Mouse (Mus musculus) megakaryocyte, embryonic 14.5 days (primary cell): Measurements from ENCODE around the gene Tspan32. TPM values are rescaled to one million over a fixed set of nuclear protein-coding genes. Genes with fewer than 3 reads are reported as not detected.

Experiments
- H3K27me3 ChIP-seq: replicated peaks from 2 replicates; pipeline ENCODE3; 2012; ENCODE audit warnings: inconsistent platforms
- H3K36me3 ChIP-seq: replicated peaks from 2 replicates; pipeline ENCODE3; 2012; ENCODE audit warnings: low read length, inconsistent platforms, mixed read lengths
- H3K4me1 ChIP-seq: 2 replicates; pipeline ENCODE4 v1.6.1; 2012; ENCODE audit warnings: inconsistent platforms
- H3K4me3 ChIP-seq: replicated peaks from 2 replicates; pipeline ENCODE3; 2012; ENCODE audit warnings: moderate library complexity, mild to moderate bottlenecking, inconsistent platforms
- H3K9me3 ChIP-seq: 2 replicates; pipeline ENCODE4 v1.6.1; 2012; ENCODE audit warnings: inconsistent platforms
- FLI1 ChIP-seq: IDR thresholded peaks from 2 replicates; pipeline ENCODE4 v1.6.1; 2012; ENCODE audit warnings: low read length, inconsistent platforms, mixed read lengths
- GATA1 ChIP-seq: IDR thresholded peaks from 3 replicates; pipeline ENCODE4 v1.6.1; 2012; ENCODE audit warnings: mixed read lengths, low read length, inconsistent platforms, borderline replicate concordance
- polyA plus RNA-seq: library from polyadenylated mRNA; stranded (reverse); fragments of >175 nt; gene quantifications from 2 replicates; pipeline ENCODE4 v1.2.3, GENCODE M21; 2012; ENCODE audit warnings: low replicate concordance; ENCODE audit not compliant: insufficient read depth

Gene Tspan32
- polyA plus RNA-seq, 1 experiment = 119 TPM

DNA sequence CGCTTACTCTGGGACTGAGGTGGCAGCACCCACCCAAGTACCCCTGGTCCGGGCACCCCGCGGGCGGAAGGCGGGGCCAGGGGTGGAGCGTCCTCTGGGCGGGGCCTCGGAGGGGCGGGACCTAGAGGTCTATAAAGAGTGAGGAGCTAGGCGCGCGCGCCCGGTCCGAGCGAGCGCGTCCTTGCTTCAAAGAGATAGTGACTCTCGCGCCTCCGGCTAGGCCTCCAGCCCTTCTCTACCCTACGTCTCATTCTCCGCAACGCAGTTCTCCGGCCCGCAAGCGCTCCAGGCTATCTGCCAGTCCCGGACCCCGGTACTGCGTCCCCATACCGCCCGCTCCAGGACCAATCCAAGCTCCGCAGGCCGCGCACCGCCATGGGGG lies 47.8 kb downstream of the Tspan32 start, which contains the start of gene Cd81:
Gene Cd81, plus strand, starts transcription at position 114 of the 382 bp plus-strand sequence.
- H3K4me1 ChIP-seq = peaks cover 77% of the 10 kb centered on the region

DNA sequence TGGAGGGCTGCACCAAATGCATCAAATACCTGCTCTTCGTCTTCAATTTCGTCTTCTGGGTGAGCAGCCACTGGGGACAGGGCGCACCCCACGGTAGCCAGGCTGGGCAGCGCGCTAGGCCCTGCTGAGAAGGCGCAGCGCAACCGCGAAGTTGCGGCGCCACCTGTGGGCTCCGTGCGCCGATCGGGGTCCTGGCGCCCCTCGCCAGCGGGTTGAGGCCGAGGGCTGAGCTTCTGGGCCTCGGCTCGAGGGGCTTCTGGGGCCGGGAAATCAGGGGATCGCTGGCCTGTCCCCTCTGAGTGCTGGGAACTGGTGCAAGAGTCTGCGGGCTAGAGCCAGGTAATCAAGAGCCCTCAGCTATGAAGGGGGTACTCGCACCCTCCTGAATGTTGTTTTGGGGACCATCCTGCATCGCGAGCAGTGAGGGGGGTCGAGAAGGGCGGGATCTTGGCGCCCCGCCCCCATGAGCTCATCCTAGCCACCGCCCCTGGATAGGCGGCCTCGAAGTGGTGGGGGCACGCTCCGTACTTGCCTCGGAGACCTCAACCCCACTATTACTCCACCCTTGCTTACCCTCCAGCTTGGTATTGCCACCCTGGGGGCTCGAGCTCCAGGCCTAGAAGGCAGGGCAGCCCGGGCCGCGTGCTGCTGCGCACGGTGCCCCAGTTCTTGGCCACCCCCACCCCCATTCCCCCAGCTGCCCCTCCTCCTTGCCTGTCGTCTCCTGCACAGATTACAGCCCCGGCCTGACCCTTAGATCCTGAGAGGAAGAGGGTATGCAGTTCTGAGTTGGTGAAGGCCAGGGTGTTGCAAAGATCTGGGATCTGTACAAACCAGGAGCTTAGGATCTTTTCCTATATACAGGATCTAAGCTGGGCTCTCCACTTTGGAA lies 48.4 kb downstream of the Tspan32 start:
- Histone ChIP-seq H3K36me3 (peaks cover 44% of the 10 kb centered on the region), H3K9me3 (no peaks in the 10 kb centered on the region), H3K27me3 (no peaks in the 10 kb centered on the region), H3K4me3 (peak overlapping the region; percentile 99), H3K4me1 (peaks cover 77% of the 10 kb centered on the region)
- TF ChIP-seq FLI1 = no peak
- TF ChIP-seq GATA1 = no peak

More for the DNA sequence above, 47.8 kb downstream of the Tspan32 start, which contains the start of gene Cd81:
- TF ChIP-seq GATA1 (no peak), FLI1 (no peak)
- no peaks in the 10 kb centered on the region for H3K27me3 ChIP-seq
- H3K4me3 ChIP-seq = peak within 1 kb of the TSS; percentile 99
- H3K36me3 ChIP-seq = peaks cover 37% of the 10 kb centered on the region
- no peaks in the 10 kb centered on the region for H3K9me3 ChIP-seq

DNA sequence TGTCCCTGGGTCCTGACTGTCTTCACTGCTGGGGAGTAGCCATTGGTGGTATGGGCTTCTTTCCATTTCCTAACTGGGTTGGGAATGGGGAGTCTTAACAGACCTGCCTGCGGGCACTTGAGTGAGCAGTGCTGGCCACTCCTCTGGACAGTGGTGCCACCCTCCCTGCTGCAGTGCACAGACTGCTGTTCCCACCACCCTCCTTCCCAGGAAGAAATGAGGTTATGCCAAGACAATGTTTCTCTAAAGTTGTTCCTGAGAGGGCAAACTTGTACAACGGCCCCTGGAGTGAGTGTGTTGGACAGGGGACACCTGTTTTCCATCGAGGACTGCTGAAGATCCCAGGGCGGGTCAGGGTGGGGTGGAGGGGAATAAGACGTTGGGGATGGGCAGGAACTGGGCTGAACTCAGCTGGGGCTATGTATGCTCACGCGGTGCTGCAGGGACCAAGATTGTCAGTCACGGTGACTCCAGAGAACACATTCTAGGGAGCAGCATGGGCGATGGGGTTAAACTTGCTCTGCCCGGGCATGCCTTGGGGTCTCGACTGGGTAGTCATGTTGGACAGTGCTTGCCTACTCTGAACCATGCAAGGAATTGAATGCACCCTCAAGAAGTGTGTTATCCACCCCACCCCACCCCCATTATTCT lies 49.2 kb downstream of the Tspan32 start:
- peak overlapping the region; percentile 99 for H3K4me3 ChIP-seq
- no peaks in the 10 kb centered on the region for H3K9me3 ChIP-seq
- no peaks in the 10 kb centered on the region for H3K27me3 ChIP-seq
- H3K36me3 ChIP-seq = peaks cover 52% of the 10 kb centered on the region
- H3K4me1 ChIP-seq = peaks cover 84% of the 10 kb centered on the region
- TF ChIP-seq FLI1 (no peak), GATA1 (no peak)

DNA sequence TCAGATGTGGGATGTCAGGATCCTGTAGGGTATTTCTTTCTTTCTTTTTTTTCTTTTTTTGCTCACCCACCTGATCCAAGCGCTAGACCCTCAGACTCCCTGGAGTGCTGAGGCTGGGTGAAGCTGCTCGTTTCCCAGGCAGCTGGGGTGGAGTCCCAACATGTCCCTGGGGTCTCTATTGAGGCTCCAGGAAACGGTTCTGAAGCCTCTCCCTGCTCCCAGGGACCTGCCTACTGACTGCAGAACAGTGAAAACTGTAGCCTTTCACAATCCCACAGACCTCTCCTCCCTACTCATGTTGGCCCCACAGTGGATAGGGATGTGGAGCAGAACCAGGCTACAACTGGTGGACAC lies 49.7 kb downstream of the Tspan32 start:
- Histone ChIP-seq H3K27me3 (no peaks in the 10 kb centered on the region), H3K9me3 (no peaks in the 10 kb centered on the region), H3K4me1 (peaks cover 84% of the 10 kb centered on the region), H3K36me3 (peaks cover 57% of the 10 kb centered on the region), H3K4me3 (peak overlapping the region; percentile 99)
- TF ChIP-seq FLI1 (no peak), GATA1 (no peak)

DNA sequence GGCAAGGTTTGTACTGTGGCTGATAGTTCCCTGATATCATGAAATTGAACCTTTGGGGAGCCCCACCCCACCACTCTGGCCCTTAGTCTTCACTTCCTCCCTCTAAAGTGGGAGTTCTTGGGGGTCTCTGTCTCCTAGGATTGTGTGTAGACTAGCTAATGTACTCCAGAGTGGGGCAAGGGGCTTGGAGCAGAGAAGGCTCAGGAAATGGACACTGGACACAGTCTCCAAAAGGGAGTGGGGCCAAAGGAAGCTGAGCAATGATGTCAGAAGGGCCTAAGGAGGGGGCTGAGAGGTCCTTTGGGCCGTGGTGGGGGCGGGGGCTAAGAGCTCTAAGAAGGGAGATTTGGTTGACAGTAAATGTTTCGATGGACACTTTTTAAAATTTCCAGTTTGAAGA lies 50.2 kb downstream of the Tspan32 start:
- peaks cover 61% of the 10 kb centered on the region for H3K36me3 ChIP-seq
- H3K27me3 ChIP-seq = no peaks in the 10 kb centered on the region
- peaks cover 84% of the 10 kb centered on the region for H3K4me1 ChIP-seq
- H3K4me3 ChIP-seq = peak overlapping the region; percentile 99
- H3K9me3 ChIP-seq = no peaks in the 10 kb centered on the region
- TF ChIP-seq GATA1 (no peak), FLI1 (no peak)

DNA sequence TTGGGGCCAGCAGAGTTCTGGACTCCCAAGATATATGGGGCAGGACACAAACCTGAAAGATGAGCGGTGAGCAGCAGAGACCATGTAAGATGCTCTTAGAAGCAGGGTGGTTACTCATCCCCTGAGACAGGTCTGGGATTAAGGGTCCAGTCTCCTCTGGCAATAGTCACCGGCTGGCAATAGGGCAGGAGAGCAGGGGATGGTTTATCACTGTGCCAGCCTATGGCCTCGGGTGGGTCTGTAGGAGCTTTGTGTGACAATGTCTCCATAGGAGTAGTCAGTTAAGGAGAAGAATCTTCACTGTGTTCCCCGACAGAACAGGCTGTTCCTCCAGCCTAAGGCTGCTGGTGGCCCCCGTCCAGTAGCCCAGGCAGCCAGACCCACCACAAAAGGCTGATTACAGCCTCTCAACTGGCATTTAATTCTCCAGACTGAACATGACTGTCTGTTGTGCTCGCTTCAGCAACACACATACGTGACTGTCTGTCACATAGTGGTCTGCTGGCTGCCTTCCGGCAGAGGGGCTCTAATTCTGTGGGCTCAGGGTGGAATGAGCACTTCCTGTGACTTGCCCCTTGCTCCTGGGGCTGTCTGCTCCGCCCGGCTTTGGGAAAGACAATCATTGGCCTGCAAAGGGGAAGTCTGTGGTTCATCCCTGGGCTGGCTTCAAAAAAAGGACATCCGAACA lies 50.8 kb downstream of the Tspan32 start:
- Histone ChIP-seq H3K4me1 (peaks cover 86% of the 10 kb centered on the region), H3K36me3 (peaks cover 68% of the 10 kb centered on the region), H3K27me3 (no peaks in the 10 kb centered on the region), H3K4me3 (peak overlapping the region; percentile 99), H3K9me3 (no peaks in the 10 kb centered on the region)
- TF ChIP-seq GATA1 = no peak
- TF ChIP-seq FLI1 = no peak

DNA sequence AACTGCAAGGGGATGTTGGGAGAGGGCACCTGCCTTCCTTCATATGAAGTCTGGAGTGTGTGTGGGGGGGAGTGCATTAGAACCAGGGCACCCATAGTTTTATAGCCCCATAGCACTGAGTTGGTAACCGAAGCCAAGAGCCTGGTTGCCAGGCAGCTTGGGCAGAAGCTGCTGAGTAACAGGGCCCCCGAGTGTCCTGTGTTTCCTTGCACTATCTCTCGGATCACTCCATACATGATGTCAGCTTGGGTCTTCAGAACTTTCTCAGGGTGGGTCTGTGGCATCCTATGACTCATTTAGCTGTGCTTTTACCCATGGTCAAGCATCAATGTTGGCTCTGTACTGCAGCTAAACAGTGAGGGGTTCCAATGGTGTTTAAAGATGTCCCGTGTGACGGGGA lies 52.2 kb downstream of the Tspan32 start:
- Histone ChIP-seq H3K36me3 (peaks cover 82% of the 10 kb centered on the region), H3K4me3 (peak overlapping the region; percentile 99)

DNA sequence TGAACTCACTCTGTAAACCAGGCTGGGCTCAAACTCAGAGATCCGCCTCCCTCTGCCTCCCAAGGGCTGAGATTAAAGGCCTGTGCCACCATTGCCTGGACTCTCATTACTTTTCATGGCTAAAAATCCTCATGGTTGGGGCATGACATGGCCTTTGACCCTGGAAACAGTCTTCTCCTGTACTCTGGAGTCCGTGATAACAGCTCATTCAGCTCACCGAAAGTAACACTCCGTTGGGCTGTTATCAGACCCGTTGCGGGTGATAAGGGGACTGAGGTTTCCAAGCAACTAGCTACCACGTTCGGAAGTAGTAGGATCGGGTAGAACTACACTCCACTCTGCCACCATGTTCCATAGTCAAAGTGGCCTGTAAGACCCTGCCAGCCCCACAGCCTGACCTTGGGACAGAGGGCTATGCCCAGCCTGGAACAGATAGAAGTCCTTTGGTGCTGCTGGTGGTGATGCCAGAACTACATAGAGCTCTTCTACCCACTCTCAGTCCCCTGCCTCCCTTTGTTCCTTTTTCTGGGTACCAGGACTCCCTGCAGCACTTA lies 52.9 kb downstream of the Tspan32 start:
- H3K36me3 ChIP-seq = peaks cover 89% of the 10 kb centered on the region
- H3K9me3 ChIP-seq = no peaks in the 10 kb centered on the region
- H3K4me1 ChIP-seq = peaks cover 90% of the 10 kb centered on the region
- H3K27me3 ChIP-seq = no peaks in the 10 kb centered on the region
- H3K4me3 ChIP-seq = peak overlapping the region; percentile 99
- no peak for TF ChIP-seq FLI1
- TF ChIP-seq GATA1 = 0 out of 3 replicates have a peak, but pooled peaks have one; percentile 54

More for the DNA sequence above, 52.2 kb downstream of the Tspan32 start:
- TF ChIP-seq GATA1 (no peak), FLI1 (no peak)
- Histone ChIP-seq H3K4me1 (peaks cover 88% of the 10 kb centered on the region), H3K9me3 (no peaks in the 10 kb centered on the region), H3K27me3 (no peaks in the 10 kb centered on the region)

DNA sequence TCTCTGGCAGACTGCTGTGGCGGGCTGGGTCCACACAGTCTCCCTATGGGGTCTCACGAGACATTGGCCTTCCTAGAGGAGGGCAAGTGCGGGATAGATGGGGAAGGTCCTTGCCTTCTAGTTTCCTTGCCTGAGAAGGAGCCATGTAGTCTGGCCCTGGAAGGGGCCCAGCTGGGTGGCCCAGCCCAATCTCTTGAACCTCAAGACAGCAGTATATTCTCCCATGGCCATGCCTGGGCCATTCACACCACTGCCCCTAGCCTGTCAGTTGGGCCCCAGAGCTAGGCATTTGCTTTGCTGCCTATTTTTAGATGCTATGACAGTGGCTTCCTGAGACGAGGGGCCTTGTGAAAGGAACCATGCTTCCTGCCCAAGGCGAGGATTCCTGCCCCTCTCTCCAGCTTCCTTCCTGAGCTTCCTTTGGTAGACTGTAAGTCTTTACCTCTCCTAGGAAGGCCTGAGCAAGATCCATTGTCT lies 53.4 kb downstream of the Tspan32 start:
- Histone ChIP-seq H3K36me3 (peaks cover 94% of the 10 kb centered on the region), H3K9me3 (no peaks in the 10 kb centered on the region), H3K27me3 (no peaks in the 10 kb centered on the region), H3K4me3 (peak overlapping the region; percentile 99), H3K4me1 (peaks cover 95% of the 10 kb centered on the region)
- TF ChIP-seq FLI1 (no peak), GATA1 (no peak)
